Mouse (Mus musculus) hindlimb bud, embryonic 11.5 days (tissue): ENCODE results near the gene 1700012B09Rik.

ENCODE experiments used
- DNase-seq: peaks from one replicate; pipeline ENCODE4 v3.0.0-alpha.2; 2012; ENCODE audit warnings: low read depth, low spot score; ENCODE audit errors: extremely low spot score

Gene 1700012B09Rik

DNA sequence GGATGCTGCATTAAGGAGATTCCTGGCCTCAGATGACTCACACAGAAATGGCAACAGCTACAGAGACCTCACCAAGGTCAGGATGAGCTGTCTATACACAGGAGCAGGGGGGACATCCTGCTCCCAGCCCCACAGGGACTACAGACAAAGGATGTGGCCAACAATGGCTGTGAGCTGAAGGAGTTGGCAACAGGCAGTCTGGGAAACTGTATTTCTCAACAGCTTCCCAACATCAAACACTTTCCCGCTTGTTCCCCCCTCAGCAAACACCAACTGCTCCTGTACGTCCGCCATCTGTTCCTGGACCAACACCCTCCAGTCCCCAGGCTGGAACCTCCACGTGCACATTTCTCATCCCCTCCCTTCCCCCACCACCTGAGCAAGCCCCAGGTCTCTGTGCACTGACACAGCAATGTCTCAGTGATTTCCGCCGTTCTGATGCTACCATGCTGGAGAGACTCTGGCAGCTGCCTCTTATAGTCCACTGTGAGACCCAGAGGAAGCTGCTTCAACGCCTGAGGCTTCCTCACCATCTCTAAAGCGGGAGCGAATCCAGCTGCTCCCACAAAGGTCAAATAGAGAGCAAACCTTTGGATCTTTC lies 39.8 kb downstream of the 1700012B09Rik start:
- no peak for DNase-seq

GRCm38 (mm10) chr9:14728365-14728764 lies 42.5 kb downstream of the 1700012B09Rik start:
- no peak for DNase-seq

GRCm38 (mm10) chr9:14726629-14727028 lies 44.2 kb downstream of the 1700012B09Rik start:
- no peak for DNase-seq

- DNase-seq, result no peak
Observed at GRCm38 (mm10) chr9:14726005-14726404, 44.8 kb downstream of the 1700012B09Rik start.

DNA sequence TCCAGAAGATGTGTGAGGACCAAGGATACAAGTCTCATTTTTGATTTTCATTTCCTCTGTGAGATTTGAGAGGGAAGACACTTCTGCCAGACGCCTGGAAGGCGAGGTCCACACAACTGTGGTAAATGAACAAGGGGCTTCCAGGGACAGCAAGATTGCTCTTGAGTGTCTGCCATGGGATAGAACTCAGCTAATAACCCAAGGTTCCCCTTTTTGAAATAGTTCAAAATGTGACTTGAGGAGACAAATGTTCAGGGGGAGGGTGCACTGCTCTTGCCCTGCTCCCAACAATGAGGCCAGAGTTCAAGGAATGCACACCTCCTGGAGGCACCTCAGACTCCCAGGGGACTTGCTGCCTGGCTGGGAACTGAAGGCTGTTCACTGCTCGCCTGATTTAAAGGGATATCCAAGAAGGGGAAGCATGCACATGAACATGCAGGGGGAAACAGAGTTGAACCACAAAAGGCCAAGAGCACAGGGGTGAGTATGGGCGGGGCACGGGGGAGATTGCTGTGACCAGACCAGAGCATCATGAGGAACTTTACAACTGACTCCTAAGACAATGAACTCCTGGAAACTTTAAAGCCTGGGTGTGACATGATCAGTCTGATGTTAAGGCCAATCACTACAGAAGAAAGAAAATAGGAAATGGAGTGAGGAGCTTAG lies 45.9 kb downstream of the 1700012B09Rik start:
- no peak for DNase-seq

- no peak for DNase-seq
Observed at GRCm38 (mm10) chr9:14721610-14722009, 49.2 kb downstream of the 1700012B09Rik start.

GRCm38 (mm10) chr9:14720384-14720783 lies 50.4 kb downstream of the 1700012B09Rik start:
- DNase-seq, result no peak

DNA sequence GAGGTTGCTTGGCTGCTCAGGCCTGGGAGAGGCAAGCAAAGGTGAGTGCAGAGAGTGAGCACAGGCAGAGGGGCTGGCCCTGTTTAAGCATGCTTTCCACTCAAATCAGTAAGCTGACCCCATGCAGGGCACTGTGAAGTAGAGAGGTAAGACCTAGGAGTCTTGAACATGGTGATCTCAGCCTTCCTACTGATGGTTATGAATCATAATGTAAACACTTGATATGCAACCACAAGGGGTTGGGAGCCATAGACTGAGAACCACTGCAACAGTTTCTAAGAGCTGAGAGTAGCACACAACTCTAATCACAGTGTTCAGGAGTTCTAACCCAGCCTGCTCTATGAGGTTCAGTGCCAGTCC lies 52.5 kb downstream of the 1700012B09Rik start:
- no peak for DNase-seq

DNA sequence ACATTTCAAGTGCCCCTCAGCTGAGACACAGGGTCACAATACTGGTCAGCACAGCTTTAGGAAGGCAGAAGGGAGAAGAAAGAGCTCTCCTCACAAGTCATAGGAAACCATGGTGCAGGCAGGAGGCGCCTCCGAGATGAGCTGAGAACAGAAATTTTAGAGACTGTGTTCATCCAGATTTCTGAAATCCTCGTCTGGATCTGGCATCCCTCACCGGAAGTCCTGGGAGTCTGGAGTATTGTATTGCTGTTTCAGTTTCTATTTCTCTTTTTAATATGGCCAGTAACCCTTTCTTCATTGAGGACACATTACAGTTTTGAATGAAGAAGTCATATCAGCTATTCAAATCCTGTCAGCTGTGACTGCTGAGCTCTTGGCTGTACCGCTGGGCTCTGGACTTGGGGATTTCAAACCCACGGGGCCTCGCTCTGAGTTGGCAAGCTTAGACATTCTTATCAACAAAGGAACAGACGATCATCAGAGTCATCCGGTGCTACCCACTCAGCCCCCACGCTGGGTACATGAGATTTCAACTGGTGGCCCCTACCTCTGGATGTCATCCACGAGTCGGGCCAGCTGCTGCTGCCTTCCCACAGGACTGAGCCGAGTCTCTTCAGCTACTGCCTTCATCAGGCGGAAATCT lies 53.0 kb downstream of the 1700012B09Rik start:
- no peak for DNase-seq

DNA sequence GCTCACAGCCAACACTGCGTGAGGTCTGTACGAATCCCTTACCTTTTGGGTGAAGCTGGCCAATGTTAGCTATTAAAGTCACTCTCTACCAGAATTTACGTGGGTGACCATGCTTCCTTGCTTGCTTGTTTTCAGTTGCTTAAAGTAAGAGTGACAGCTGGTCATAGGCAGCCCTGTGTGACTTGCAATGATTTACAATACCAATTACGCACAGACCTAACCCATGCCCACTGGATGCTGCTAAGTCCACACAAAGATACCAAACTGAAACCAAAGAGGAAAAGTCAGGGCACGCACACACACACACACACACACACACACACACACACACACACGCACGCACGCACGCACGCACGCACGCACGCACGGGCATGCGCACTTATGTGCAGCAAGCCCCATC lies 55.6 kb downstream of the 1700012B09Rik start:
- no peak for DNase-seq

DNA sequence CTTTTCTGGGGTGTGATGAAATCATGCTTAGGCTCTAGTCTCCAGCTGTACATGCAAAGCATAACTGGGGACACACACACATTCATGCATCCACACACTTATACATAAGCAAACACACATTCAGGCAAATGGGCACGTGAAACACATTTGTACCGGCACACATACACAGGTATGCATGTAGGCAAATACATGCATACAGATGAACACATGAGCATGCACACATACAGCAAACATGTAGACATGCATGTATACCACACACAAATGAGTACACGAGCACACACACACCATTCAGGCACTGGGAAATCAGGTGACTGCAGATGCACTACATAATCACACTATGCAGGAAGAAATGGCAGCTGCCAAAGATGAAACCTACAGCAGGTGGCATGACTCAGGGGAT lies 59.9 kb downstream of the 1700012B09Rik start:
- no peak for DNase-seq
